Mouse (Mus musculus): ENCODE measurements around the gene Pdgfb. TPM values are rescaled to one million over a fixed set of nuclear protein-coding genes. Genes with fewer than 3 reads are reported as not detected.

The Pdgfb gene
- polyA plus RNA-seq, 1 experiment from 2014 or later = 0.85 TPM

GRCm38 (mm10) chr15:80028862-80029261 lies 14.1 kb upstream of the Pdgfb start:
- no peak for ATAC-seq
- H3K4me1 ChIP-seq (ENCODE audit: insufficient read depth) = peaks cover 9% of the 10 kb centered on the region; the same call in 1 of the 2 replicates
- no peak overlapping the region for H3K4me2 ChIP-seq (ENCODE audit: low read depth, low read length)
- no peaks in the 10 kb centered on the region for H3K9me3 ChIP-seq (ENCODE audit: low read length)
- H3K27ac ChIP-seq (ENCODE audit: low read depth) = no peak overlapping the region
- TF ChIP-seq CTCF (IDR thresholded peaks at IDR 0.05; ENCODE audit: low read depth) (no peak), EP300 (IDR thresholded peaks at IDR 0.05; ENCODE audit: low read depth) (no peak)
- H3K36me3 ChIP-seq (replicated peaks; ENCODE audit: insufficient read depth, low read length) = no peaks in the 10 kb centered on the region
- no peaks in the 10 kb centered on the region for H3K27me3 ChIP-seq (ENCODE audit: insufficient read depth, low read length)
- no peak for DNase-seq
- H3K4me3 ChIP-seq (ENCODE audit: low read depth, low read length) = no peak overlapping the region
- WGBS (ENCODE audit: insufficient replicate concordance) = 48% methylated on average over 5 of the region's 5 CpGs
- no peak overlapping the region for H3K9ac ChIP-seq (replicated peaks)

- DNase-seq = no peak
- 67% methylated on average over 14 of the region's 14 CpGs for WGBS (ENCODE audit: insufficient replicate concordance)
- H3K9ac ChIP-seq (replicated peaks) = no peak overlapping the region
- no peak overlapping the region for H3K27ac ChIP-seq (ENCODE audit: low read depth)
- H3K27me3 ChIP-seq (ENCODE audit: insufficient read depth, low read length) = no peaks in the 10 kb centered on the region
- H3K4me3 ChIP-seq (ENCODE audit: low read depth, low read length) = no peak overlapping the region
- no peak overlapping the region for H3K4me2 ChIP-seq (ENCODE audit: low read depth, low read length)
- H3K4me1 ChIP-seq (ENCODE audit: insufficient read depth) = peaks cover 9% of the 10 kb centered on the region; the same call in 1 of the 2 replicates
- H3K36me3 ChIP-seq (replicated peaks; ENCODE audit: insufficient read depth, low read length) = no peaks in the 10 kb centered on the region
- ATAC-seq = no peak
- TF ChIP-seq CTCF (IDR thresholded peaks at IDR 0.05; ENCODE audit: low read depth) = no peak
- no peak for TF ChIP-seq EP300 (IDR thresholded peaks at IDR 0.05; ENCODE audit: low read depth)
- no peaks in the 10 kb centered on the region for H3K9me3 ChIP-seq (ENCODE audit: low read length)
These were observed 12.0 kb upstream of the Pdgfb start for GRCm38 (mm10) chr15:80026689-80027353.

GRCm38 (mm10) chr15:80026061-80026460 lies 11.3 kb upstream of the Pdgfb start:
- no peaks in the 10 kb centered on the region for H3K36me3 ChIP-seq (replicated peaks; ENCODE audit: insufficient read depth, low read length)
- H3K9ac ChIP-seq (replicated peaks) = no peak overlapping the region
- H3K27ac ChIP-seq (ENCODE audit: low read depth) = no peak overlapping the region
- no peak overlapping the region for H3K4me3 ChIP-seq (ENCODE audit: low read depth, low read length)
- 68% methylated on average over 5 of the region's 5 CpGs for WGBS (ENCODE audit: insufficient replicate concordance)
- ATAC-seq = peak; percentile 64; the same call in 1 of the 2 replicates
- TF ChIP-seq CTCF (IDR thresholded peaks at IDR 0.05; ENCODE audit: low read depth) (no peak), EP300 (IDR thresholded peaks at IDR 0.05; ENCODE audit: low read depth) (no peak)
- DNase-seq = no peak
- no peaks in the 10 kb centered on the region for H3K9me3 ChIP-seq (ENCODE audit: low read length)
- no peak overlapping the region for H3K4me2 ChIP-seq (ENCODE audit: low read depth, low read length)
- no peaks in the 10 kb centered on the region for H3K27me3 ChIP-seq (ENCODE audit: insufficient read depth, low read length)
- peaks cover 9% of the 10 kb centered on the region; the same call in 1 of the 2 replicates for H3K4me1 ChIP-seq (ENCODE audit: insufficient read depth)

GRCm38 (mm10) chr15:80025615-80026014 lies 10.8 kb upstream of the Pdgfb start:
- no peaks in the 10 kb centered on the region for H3K9me3 ChIP-seq (ENCODE audit: low read length)
- ATAC-seq = 0 out of 2 replicates have a peak, but pooled peaks have one; percentile 19
- no peak overlapping the region for H3K4me3 ChIP-seq (ENCODE audit: low read depth, low read length)
- H3K36me3 ChIP-seq (replicated peaks; ENCODE audit: insufficient read depth, low read length) = no peaks in the 10 kb centered on the region
- no peak overlapping the region for H3K27ac ChIP-seq (ENCODE audit: low read depth)
- peaks cover 9% of the 10 kb centered on the region; the same call in 1 of the 2 replicates for H3K4me1 ChIP-seq (ENCODE audit: insufficient read depth)
- no peak for DNase-seq
- no peak for TF ChIP-seq CTCF (IDR thresholded peaks at IDR 0.05; ENCODE audit: low read depth)
- H3K27me3 ChIP-seq (ENCODE audit: insufficient read depth, low read length) = no peaks in the 10 kb centered on the region
- H3K9ac ChIP-seq (replicated peaks) = no peak overlapping the region
- WGBS (ENCODE audit: insufficient replicate concordance) = 44% methylated on average over 7 of the region's 7 CpGs
- no peak overlapping the region for H3K4me2 ChIP-seq (ENCODE audit: low read depth, low read length)

GRCm38 (mm10) chr15:80024331-80025313 lies 9.8 kb upstream of the Pdgfb start:
- Histone ChIP-seq H3K27ac (ENCODE audit: low read depth) (no peak overlapping the region), H3K27me3 (ENCODE audit: insufficient read depth, low read length) (no peaks in the 10 kb centered on the region), H3K4me2 (ENCODE audit: low read depth, low read length) (no peak overlapping the region), H3K4me3 (ENCODE audit: low read depth, low read length) (no peak overlapping the region), H3K9ac (replicated peaks) (no peak overlapping the region), H3K36me3 (replicated peaks; ENCODE audit: insufficient read depth, low read length) (no peaks in the 10 kb centered on the region), H3K9me3 (ENCODE audit: low read length) (no peaks in the 10 kb centered on the region), H3K4me1 (ENCODE audit: insufficient read depth) (peaks cover 9% of the 10 kb centered on the region; the same call in 1 of the 2 replicates)
- TF ChIP-seq CTCF (IDR thresholded peaks at IDR 0.05; ENCODE audit: low read depth) = no peak
- no peak for TF ChIP-seq EP300 (IDR thresholded peaks at IDR 0.05; ENCODE audit: low read depth)
- no peak for ATAC-seq
- 50% methylated on average over 11 of the region's 11 CpGs for WGBS (ENCODE audit: insufficient replicate concordance)
- no peak for DNase-seq

- Histone ChIP-seq H3K36me3 (replicated peaks; ENCODE audit: insufficient read depth, low read length) (no peaks in the 10 kb centered on the region), H3K4me3 (ENCODE audit: low read depth, low read length) (no peak overlapping the region), H3K4me2 (ENCODE audit: low read depth, low read length) (no peak overlapping the region), H3K9me3 (ENCODE audit: low read length) (no peaks in the 10 kb centered on the region), H3K27ac (ENCODE audit: low read depth) (no peak overlapping the region), H3K27me3 (ENCODE audit: insufficient read depth, low read length) (peaks cover 12% of the 10 kb centered on the region), H3K4me1 (ENCODE audit: insufficient read depth) (peaks cover 2% of the 10 kb centered on the region; the same call in 1 of the 2 replicates), H3K9ac (replicated peaks) (no peak overlapping the region)
- TF ChIP-seq CTCF (IDR thresholded peaks at IDR 0.05; ENCODE audit: low read depth) (no peak), EP300 (IDR thresholded peaks at IDR 0.05; ENCODE audit: low read depth) (no peak)
- 72% methylated on average over 4 of the region's 4 CpGs for WGBS (ENCODE audit: insufficient replicate concordance)
- no peak for DNase-seq
- no peak for ATAC-seq
These were observed 5.7 kb upstream of the Pdgfb start for GRCm38 (mm10) chr15:80020516-80020915.

Data from liver, postnatal 0 days (tissue).